Mouse (Mus musculus): Measurements from ENCODE around the gene Mfsd4b5. TPM values are rescaled to one million over a fixed set of nuclear protein-coding genes. Genes with fewer than 3 reads are reported as not detected.
"Not testable (repeated sequence)": the region's sequence is repeated elsewhere in the genome, so short reads cannot be mapped to it uniquely, and the experiment has no call there.

The Mfsd4b5 gene
- polyA plus RNA-seq, 1 experiment = 0.74 TPM

- 50% methylated on average over 8 of the region's 8 CpGs for WGBS
- H3K27me3 ChIP-seq (ENCODE audit: control insufficient read depth, insufficient read depth, low read length) = 0 out of 2 replicates have a peak, but pooled peaks cover 2% of the 10 kb centered on the region
- H3K27ac ChIP-seq (ENCODE audit: insufficient read depth, low read depth, low read length) = no peak overlapping the region
- peak overlapping the region; percentile 70 for H3K4me3 ChIP-seq (ENCODE audit: low read depth, low read length)
- H3K36me3 ChIP-seq (ENCODE audit: control insufficient read depth, insufficient read depth, low read length) = no peaks in the 10 kb centered on the region
- TF ChIP-seq POLR2A (IDR thresholded peaks at IDR 0.05; ENCODE audit: low read depth, low read length) = no peak
- TF ChIP-seq CTCF (IDR thresholded peaks at IDR 0.05; ENCODE audit: extremely low read depth, insufficient read length, insufficient replicate concordance, low read depth, low read length) = no peak
- H3K4me1 ChIP-seq (ENCODE audit: control insufficient read depth, insufficient read depth, insufficient read length, low read length) = no peaks in the 10 kb centered on the region; the same call in 1 of the 2 replicates
Measured at GRCm38 (mm10) chr10:40025560-40025959, 39.1 kb upstream of the Mfsd4b5 start.

GRCm38 (mm10) chr10:40024554-40025428, 38.3 kb upstream of the Mfsd4b5 start, which contains the start of gene Mfsd4b1:
Mfsd4b1 (minus strand) TSS chr10:40025268.
- 0 out of 2 replicates have a peak, but pooled peaks cover 2% of the 10 kb centered on the region for H3K27me3 ChIP-seq (ENCODE audit: control insufficient read depth, insufficient read depth, low read length)
- 2% methylated on average over 46 of the region's 46 CpGs for WGBS
- H3K36me3 ChIP-seq (ENCODE audit: control insufficient read depth, insufficient read depth, low read length) = no peaks in the 10 kb centered on the region
- H3K4me1 ChIP-seq (ENCODE audit: control insufficient read depth, insufficient read depth, insufficient read length, low read length) = no peaks in the 10 kb centered on the region; the same call in 1 of the 2 replicates
- H3K4me3 ChIP-seq (ENCODE audit: low read depth, low read length) = peak within 1 kb of the TSS; percentile 70
- H3K27ac ChIP-seq (ENCODE audit: insufficient read depth, low read depth, low read length) = no peak within 1 kb of the TSS
- TF ChIP-seq CTCF (IDR thresholded peaks at IDR 0.05; ENCODE audit: extremely low read depth, insufficient read length, insufficient replicate concordance, low read depth, low read length) = no peak
- TF ChIP-seq POLR2A (IDR thresholded peaks at IDR 0.05; ENCODE audit: low read depth, low read length) = no peak

- Histone ChIP-seq H3K27me3 (ENCODE audit: control insufficient read depth, insufficient read depth, low read length) (0 out of 2 replicates have a peak, but pooled peaks cover 2% of the 10 kb centered on the region), H3K27ac (ENCODE audit: insufficient read depth, low read depth, low read length) (no peak overlapping the region), H3K4me3 (ENCODE audit: low read depth, low read length) (no peak overlapping the region), H3K4me1 (ENCODE audit: control insufficient read depth, insufficient read depth, insufficient read length, low read length) (no peaks in the 10 kb centered on the region; the same call in 1 of the 2 replicates), H3K36me3 (ENCODE audit: control insufficient read depth, insufficient read depth, low read length) (no peaks in the 10 kb centered on the region)
- TF ChIP-seq POLR2A (IDR thresholded peaks at IDR 0.05; ENCODE audit: low read depth, low read length) (no peak), CTCF (IDR thresholded peaks at IDR 0.05; ENCODE audit: extremely low read depth, insufficient read length, insufficient replicate concordance, low read depth, low read length) (no peak)
- 65% methylated on average over 2 of the region's 2 CpGs for WGBS
Measured at GRCm38 (mm10) chr10:40020401-40020800, 34.0 kb upstream of the Mfsd4b5 start.

GRCm38 (mm10) chr10:40019492-40019891, 33.0 kb upstream of the Mfsd4b5 start:
- Histone ChIP-seq H3K27ac (ENCODE audit: insufficient read depth, low read depth, low read length) (no peak overlapping the region), H3K27me3 (ENCODE audit: control insufficient read depth, insufficient read depth, low read length) (0 out of 2 replicates have a peak, but pooled peaks cover 2% of the 10 kb centered on the region), H3K36me3 (ENCODE audit: control insufficient read depth, insufficient read depth, low read length) (no peaks in the 10 kb centered on the region), H3K4me3 (ENCODE audit: low read depth, low read length) (no peak overlapping the region), H3K4me1 (ENCODE audit: control insufficient read depth, insufficient read depth, insufficient read length, low read length) (no peaks in the 10 kb centered on the region)
- WGBS = 63% methylated on average over 3 of the region's 3 CpGs
- TF ChIP-seq POLR2A (IDR thresholded peaks at IDR 0.05; ENCODE audit: low read depth, low read length) (no peak), CTCF (IDR thresholded peaks at IDR 0.05; ENCODE audit: extremely low read depth, insufficient read length, insufficient replicate concordance, low read depth, low read length) (no peak)

GRCm38 (mm10) chr10:40018261-40018860, 31.9 kb upstream of the Mfsd4b5 start:
- Histone ChIP-seq H3K4me1 (ENCODE audit: control insufficient read depth, insufficient read depth, insufficient read length, low read length) (no peaks in the 10 kb centered on the region), H3K27ac (ENCODE audit: insufficient read depth, low read depth, low read length) (no peak overlapping the region), H3K27me3 (ENCODE audit: control insufficient read depth, insufficient read depth, low read length) (0 out of 2 replicates have a peak, but pooled peaks cover 2% of the 10 kb centered on the region), H3K4me3 (ENCODE audit: low read depth, low read length) (no peak overlapping the region), H3K36me3 (ENCODE audit: control insufficient read depth, insufficient read depth, low read length) (no peaks in the 10 kb centered on the region)
- TF ChIP-seq CTCF (IDR thresholded peaks at IDR 0.05; ENCODE audit: extremely low read depth, insufficient read length, insufficient replicate concordance, low read depth, low read length) = no peak
- TF ChIP-seq POLR2A (IDR thresholded peaks at IDR 0.05; ENCODE audit: low read depth, low read length) = no peak
- WGBS = 74% methylated on average over 5 of the region's 5 CpGs

- Histone ChIP-seq H3K27ac (ENCODE audit: insufficient read depth, low read depth, low read length) (no peak overlapping the region), H3K4me1 (ENCODE audit: control insufficient read depth, insufficient read depth, insufficient read length, low read length) (no peaks in the 10 kb centered on the region), H3K27me3 (ENCODE audit: control insufficient read depth, insufficient read depth, low read length) (no peaks in the 10 kb centered on the region), H3K4me3 (ENCODE audit: low read depth, low read length) (no peak overlapping the region), H3K36me3 (ENCODE audit: control insufficient read depth, insufficient read depth, low read length) (no peaks in the 10 kb centered on the region)
- TF ChIP-seq POLR2A (IDR thresholded peaks at IDR 0.05; ENCODE audit: low read depth, low read length) (no peak), CTCF (IDR thresholded peaks at IDR 0.05; ENCODE audit: extremely low read depth, insufficient read length, insufficient replicate concordance, low read depth, low read length) (no peak)
- WGBS = 77% methylated on average over 11 of the region's 11 CpGs
Measured at GRCm38 (mm10) chr10:40009591-40009990, 23.1 kb upstream of the Mfsd4b5 start.

GRCm38 (mm10) chr10:40008847-40009246, 22.4 kb upstream of the Mfsd4b5 start:
- H3K27me3 ChIP-seq (ENCODE audit: control insufficient read depth, insufficient read depth, low read length); H3K4me1 ChIP-seq (ENCODE audit: control insufficient read depth, insufficient read depth, insufficient read length, low read length); H3K4me3 ChIP-seq (ENCODE audit: low read depth, low read length); H3K27ac ChIP-seq (ENCODE audit: insufficient read depth, low read depth, low read length); H3K36me3 ChIP-seq (ENCODE audit: control insufficient read depth, insufficient read depth, low read length): not testable (repeated sequence)
- WGBS = 58% methylated on average over 4 of the region's 4 CpGs
